Mouse (Mus musculus): ENCODE results near the gene Clint1.

- no peak for TF ChIP-seq POLR2A (IDR thresholded peaks at IDR 0.05; ENCODE audit: borderline replicate concordance, control insufficient read depth, low read depth, low read length)
- TF ChIP-seq CTCF (IDR thresholded peaks at IDR 0.05; ENCODE audit: control insufficient read depth, insufficient read depth, low read length): no peak
These were observed 36.7 kb downstream of the Clint1 start for GRCm38 (mm10) chr11:45888471-45889030.

All from bone marrow, adult 2 months (tissue).